Mouse (Mus musculus) G1E (cell line): ENCODE measurements at regions not wholly inside any gene's neighbourhood (a gene's known extent, or its start where the extent isn't known, plus 50 kb on each side); places are given as distances from the start of the nearest gene placed in this dataset.

Experiments used
- CTCF ChIP-seq: IDR thresholded peaks from 2 replicates; pipeline ENCODE4 v1.5.1; 2012; ENCODE audit warnings: low read depth, low read length, inconsistent platforms, mixed read lengths
- GATA1 ChIP-seq: IDR thresholded peaks from 2 replicates; pipeline ENCODE4 v1.6.1; 2012; ENCODE audit warnings: borderline replicate concordance, low read length, inconsistent platforms, mixed read lengths
- TAL1 ChIP-seq: conservative IDR thresholded peaks from 2 replicates; pipeline ENCODE4 v1.6.1; 2012; ENCODE audit warnings: low read depth, low read length, inconsistent platforms, mixed read lengths

- TF ChIP-seq CTCF, result no peak
- no peak for TF ChIP-seq TAL1
- no peak for TF ChIP-seq GATA1
These were observed 161.0 kb upstream of the Dnajc19 start for GRCm38 (mm10) chr3:34242126-34242525.
